Mouse (Mus musculus): Measurements from ENCODE around the gene Fhl2.
"Not testable (repeated sequence)": the region's sequence is repeated elsewhere in the genome, so short reads cannot be mapped to it uniquely, and the experiment has no call there.

Fhl2 gene

DNA sequence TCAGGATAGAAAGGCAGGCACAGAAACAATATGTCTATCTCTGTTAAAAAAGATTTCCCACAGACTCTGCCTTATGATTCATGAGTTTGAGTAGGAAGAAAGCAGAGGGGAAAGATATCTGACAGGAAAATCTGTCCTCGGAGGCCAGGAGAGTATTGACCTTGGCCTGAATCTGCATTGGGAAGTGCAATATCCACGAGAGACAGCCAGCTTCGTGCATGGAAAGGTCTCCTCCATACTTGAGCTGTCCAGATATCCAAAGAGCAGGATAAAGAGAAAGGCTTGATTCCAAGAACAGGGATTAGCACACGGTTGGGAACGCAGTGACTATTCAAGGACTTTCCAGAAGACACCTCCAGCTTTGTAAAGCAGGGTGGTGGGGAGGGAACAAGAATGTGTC lies 43.2 kb downstream of the Fhl2 start:
- in situ Hi-C loops (cut with MboI, MseI) = no loop called here

DNA sequence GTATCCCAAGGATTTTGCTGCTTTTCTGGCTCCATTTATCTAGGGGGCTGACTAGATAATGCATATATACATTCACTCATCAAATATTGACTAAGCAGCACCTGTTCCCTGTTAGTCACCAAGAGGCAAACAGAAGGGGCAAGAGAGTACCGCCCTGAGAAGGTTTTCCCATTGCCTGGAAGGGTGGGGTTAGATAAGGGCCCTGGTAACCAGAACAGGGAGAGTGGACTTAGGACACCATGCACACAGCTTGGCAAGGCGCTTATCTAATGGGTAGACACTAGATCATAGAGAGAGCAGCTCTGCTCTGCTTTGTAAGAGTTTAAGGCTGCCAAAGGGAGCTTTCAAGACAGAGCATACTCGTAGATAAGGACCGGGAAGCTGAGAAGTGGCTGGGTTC lies 44.2 kb downstream of the Fhl2 start:
- in situ Hi-C loops (cut with MboI, MseI) = no loop called here

GRCm38 (mm10) chr1:43150225-43150624 lies 46.6 kb downstream of the Fhl2 start:
- in situ Hi-C loops (cut with MboI, MseI) = no loop called here

- in situ Hi-C loops (cut with MboI, MseI) = no loop called here
Observed at GRCm38 (mm10) chr1:43147474-43147873, 49.3 kb downstream of the Fhl2 start.

DNA sequence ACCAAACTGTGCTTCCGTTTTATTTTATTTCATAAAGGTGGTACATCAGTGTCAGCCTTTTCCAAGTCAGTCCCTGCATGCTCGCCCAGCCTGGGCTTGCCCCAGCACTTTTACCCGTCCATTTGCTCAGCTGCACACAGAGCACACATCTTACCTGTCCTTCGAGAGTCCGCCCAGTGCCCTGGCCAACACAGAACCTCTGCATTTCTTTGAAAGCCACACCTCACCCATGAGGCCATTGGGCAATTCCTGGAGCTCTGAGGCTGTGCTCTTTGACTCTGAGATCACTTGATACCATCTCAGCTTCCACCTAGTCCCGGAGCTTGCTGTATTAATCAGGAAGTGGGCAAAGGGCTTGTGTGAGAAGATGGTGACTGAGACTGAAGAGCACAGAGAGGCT lies 51.4 kb downstream of the Fhl2 start:
- in situ Hi-C loops (cut with MboI, MseI) = no loop called here

DNA sequence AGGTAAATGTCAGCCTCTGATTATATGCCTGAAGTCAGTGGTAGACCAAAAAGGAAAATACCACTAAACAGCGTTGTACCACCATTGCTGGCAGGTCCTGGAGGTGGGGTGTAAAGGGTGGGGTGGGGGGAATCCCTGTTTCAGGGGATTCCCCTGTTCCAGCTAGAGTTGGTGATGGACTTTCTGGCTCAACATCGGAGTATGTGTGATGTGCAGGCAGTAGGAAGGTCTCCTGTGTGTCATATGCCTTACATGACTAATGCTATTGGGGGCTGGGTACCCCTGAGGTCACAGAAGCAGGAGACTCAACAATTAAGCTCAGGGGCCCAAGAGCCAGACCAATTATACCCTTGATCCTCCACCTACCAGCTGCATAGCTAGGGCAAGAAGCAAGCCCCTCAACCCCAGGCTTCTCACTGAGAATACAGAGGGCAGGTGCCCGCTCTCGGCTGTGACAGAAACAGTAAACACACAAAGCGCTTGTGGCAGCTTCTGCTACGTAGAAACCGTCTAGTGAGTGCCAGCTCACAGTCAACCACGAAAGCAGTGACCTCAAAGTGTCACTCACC lies 52.4 kb downstream of the Fhl2 start:
- in situ Hi-C loops (cut with MboI, MseI) = loop anchor here (5.0 kb wide), 2 partner anchors 118 to 123 kb away; no protein-coding TSS in a partner anchor

GRCm38 (mm10) chr1:43143791-43144190 lies 53.0 kb downstream of the Fhl2 start:
- in situ Hi-C loops (cut with MboI, MseI) = loop anchor here (5.0 kb wide), 2 partner anchors 119 to 124 kb away; no protein-coding TSS in a partner anchor

DNA sequence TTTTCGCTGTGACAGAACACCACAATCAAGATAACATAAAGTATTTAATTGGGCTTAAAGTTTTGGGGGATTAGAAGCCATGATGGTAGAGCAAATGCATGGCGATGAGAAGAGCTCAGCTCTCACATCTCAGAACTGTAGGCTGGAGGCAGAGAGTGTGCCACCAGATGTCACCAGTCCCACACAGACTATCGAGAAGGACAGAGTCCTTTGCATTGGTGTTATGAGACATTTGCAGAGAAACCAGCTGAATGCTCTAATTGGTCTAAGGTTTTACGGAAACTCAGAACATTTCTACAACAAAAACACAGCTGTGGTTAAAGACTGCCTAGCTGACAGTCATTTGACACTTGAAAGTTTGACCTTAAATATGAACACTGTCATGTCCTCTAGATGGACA lies 53.5 kb downstream of the Fhl2 start:
- in situ Hi-C loops (cut with MboI, MseI) = loop anchor here (5.0 kb wide), 2 partner anchors 119 to 124 kb away; no protein-coding TSS in a partner anchor

GRCm38 (mm10) chr1:43142849-43143248 lies 53.9 kb downstream of the Fhl2 start:
- in situ Hi-C loops (cut with MboI, MseI) = loop anchor here (5.0 kb wide), 2 partner anchors 119 to 124 kb away; no protein-coding TSS in a partner anchor

DNA sequence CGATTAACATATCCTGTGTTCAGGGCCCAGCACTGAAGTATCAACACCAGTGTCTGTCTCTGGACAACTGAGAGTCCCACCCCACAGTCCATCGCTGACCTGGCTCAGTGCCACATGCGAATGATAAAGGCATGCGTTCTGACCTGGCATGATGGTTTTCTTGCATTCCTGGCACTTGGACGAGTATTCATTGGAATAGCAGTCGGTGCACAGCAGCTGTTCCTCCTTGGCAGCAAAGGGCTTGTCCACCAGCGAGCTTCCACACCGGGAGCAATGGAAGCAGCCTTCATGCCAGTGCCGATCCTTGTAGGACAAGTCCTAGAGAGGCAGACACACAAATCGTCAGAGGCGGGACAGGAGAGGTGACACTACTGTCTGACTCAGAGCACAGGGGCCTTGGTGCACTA lies 55.2 kb downstream of the Fhl2 start:
- in situ Hi-C loops (cut with MboI, MseI) = loop anchor here (5.0 kb wide), 2 partner anchors 121 to 126 kb away; no protein-coding TSS in a partner anchor

GRCm38 (mm10) chr1:43139587-43140266 lies 57.1 kb downstream of the Fhl2 start:
- in situ Hi-C loops (cut with MboI, MseI) = loop anchor here (5.0 kb wide), 2 partner anchors 123 to 128 kb away; no protein-coding TSS in a partner anchor

DNA sequence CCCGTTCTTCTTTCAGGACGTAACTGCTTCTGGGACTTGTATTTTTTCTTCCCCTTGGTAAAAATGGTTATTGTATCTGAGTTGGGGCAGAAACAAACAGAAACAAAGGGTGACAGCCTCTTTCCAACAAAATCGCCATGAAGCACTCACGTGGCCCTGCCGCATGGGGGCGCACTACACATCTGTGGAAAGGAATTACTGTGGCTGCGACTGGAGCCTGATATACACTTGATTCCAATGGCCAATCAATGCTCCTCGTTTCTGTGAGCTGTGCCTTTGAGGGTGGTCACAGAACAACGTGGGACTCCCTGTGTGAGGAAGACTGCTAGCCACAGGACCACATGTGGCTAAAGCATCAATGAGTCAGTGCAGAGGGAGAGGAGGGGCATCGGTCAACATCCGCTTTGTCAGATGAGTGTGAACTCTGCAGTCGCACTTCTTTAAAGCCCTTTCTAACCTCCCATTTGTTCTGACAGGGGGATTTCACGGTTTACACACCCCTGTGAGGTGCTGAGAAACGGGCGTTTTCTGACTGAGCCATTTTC lies 58.4 kb downstream of the Fhl2 start:
- in situ Hi-C loops (cut with MboI, MseI) = no loop called here

GRCm38 (mm10) chr1:43137334-43137733 lies 59.5 kb downstream of the Fhl2 start:
- in situ Hi-C loops (cut with MboI, MseI) = no loop called here

- in situ Hi-C loops (cut with MboI, MseI) = not testable (repeated sequence)
Observed at GRCm38 (mm10) chr1:43136488-43137029, 60.2 kb downstream of the Fhl2 start.

GRCm38 (mm10) chr1:43131591-43131990 lies 65.2 kb downstream of the Fhl2 start:
- in situ Hi-C loops (cut with MboI, MseI) = loop anchor here in 1 of 2 experiments (5.0 kb wide), 1 partner anchor 611 kb away; no protein-coding TSS in a partner anchor

DNA sequence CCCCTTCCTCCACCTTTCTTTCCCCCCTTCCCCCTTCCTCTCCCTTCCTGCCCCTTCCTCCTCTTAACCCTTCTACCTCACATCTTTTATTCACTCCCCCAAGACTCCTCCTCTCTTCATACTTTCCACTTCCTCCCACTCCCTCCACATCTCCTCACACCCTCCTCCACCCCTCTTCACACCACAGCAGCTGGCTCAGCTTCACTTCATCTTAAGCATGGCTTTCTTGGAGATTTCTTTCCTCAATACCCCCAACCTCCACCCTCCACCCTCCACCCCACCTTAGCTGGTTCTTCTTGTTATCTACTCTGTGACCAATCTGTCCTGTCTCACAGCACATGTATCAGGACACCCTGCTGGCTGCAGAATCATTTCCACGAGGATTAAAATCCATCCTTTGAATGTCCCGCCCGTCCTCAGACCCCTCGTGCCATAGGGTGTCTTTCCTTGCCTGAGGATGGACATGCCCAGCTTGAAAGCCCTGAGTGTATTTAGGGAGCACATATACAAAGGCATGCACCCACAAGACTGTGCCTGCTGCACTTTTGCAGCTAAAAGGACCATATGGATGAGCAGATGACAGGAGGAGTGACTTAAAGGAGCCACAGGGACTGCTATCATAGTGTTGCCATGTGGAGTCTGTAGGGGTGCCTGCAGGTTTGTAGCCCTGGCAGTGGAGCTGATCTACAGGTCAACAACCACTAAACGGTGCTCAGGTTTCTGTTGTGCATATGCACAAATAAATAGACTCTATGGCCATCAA lies 66.4 kb downstream of the Fhl2 start:
- in situ Hi-C loops (cut with MboI, MseI) = loop anchor here in 1 of 2 experiments (5.0 kb wide), 1 partner anchor 612 kb away; no protein-coding TSS in a partner anchor

DNA sequence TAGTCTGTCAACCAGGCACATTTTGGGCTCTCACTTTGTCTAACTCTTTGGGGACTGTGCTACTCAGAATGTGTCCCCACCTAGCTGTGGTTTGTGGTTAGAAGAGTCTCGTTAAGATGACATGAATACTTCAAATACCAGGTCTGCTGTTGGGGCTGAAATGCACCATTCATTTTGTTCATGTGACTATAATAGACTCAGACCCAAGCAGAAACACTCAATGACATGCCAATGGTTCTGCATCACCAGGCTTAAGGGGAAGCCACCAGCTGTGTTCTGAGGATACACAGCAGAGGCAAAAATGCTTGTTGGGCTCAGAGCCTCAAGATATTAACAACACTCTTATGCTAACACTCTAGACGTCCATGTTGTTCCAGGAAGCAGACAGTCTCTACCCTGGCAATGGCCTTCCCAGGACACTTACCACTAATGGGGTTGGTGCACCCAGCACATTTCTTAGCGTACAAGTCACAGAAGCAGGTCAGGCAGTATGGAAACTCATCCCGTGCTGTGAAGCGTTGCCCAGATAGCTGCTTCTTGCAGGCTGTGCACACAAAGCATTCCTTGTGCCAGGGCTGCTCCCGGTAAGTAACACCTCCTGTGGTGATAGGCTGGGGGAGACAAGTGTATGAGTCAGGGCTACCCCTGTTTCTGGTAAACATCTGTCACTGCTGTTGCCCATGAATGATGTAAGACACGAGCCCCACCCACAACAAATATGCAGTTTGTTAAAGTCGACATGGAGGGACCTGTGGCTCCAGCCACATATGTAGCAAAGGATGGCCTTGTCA lies 68.8 kb downstream of the Fhl2 start:
- in situ Hi-C loops (cut with MboI, MseI) = no loop called here

GRCm38 (mm10) chr1:43127196-43127595 lies 69.6 kb downstream of the Fhl2 start:
- in situ Hi-C loops (cut with MboI, MseI) = no loop called here

- in situ Hi-C loops (cut with MboI, MseI) = no loop called here
Observed at GRCm38 (mm10) chr1:43124726-43125125, 72.1 kb downstream of the Fhl2 start.

DNA sequence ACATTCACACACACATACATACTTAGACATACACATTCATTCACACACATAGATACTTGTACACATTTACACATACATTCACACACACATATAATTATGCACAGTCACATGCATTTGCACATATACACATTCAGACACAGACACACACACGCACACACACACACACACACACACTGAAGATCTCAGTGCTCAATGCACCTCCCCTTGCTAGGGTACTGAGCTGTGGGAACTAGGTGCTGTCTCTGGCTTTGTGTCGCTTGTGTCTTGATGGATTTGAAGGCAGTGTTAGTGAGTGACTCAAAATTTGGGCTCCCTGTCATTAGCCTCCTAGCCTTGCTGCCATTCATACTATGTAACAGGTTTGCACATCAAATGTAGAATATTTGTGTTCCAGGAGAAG lies 74.2 kb downstream of the Fhl2 start:
- in situ Hi-C loops (cut with MboI, MseI) = no loop called here

DNA sequence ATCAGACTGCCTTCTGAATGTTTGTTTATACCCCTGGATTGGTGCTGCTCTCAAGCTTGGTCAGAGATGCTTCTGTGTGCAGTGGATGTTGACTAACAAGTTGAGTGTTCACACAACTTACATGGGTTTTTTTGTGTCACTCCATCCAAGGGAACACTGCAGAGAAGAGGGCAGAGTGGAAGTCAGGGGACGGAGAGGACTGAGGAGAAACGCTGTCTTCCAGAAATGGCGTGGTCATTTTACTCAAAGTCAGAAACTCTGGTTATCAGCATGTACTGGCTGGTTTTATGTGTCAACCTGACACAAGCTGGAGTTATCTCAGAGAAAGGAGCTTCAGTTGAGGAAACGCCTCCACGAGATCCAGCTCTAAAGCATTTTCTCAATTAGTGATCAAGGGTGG lies 75.8 kb downstream of the Fhl2 start:
- in situ Hi-C loops (cut with MboI, MseI) = no loop called here

Data from T-helper 17 cell (primary cell).